Comparison of ENCODE assay signal across 9 mouse cellular contexts in genomic region chr2:80669868-80670666, GRCm38 (mm10). TPM values are rescaled to one million over a fixed set of nuclear protein-coding genes. Genes with fewer than 3 reads are reported as not detected.
DNase-seq lines count a peak whose midpoint lies in the region; ATAC-seq and TF ChIP-seq lines count a peak whose summit lies in the region.
"Had no signal": no experiment of that assay in that cellular context is flagged by ENCODE, and none has a peak within 500 bp of the region (broad histone marks: within the 10 kb centered on the region; RNA-seq: fewer than 3 reads in every experiment).

No protein-coding gene starts in this region.

- no peak overlapping the region for H3K4me2 ChIP-seq in CH12.LX (ENCODE audit: insufficient read depth, low read depth, poor library complexity, severe bottlenecking)
- no peak overlapping the region for H3K4me2 ChIP-seq in liver, embryonic 14.5 days (ENCODE audit: low read depth)
- H3K4me2 ChIP-seq: heart, embryonic 15.5 days; liver, embryonic 15.5 days had no signal

- no peak for TF ChIP-seq EP300 in CH12.LX (IDR thresholded peaks at IDR 0.05; ENCODE audit: low read length)
- no peak for TF ChIP-seq EP300 in liver, embryonic 14.5 days (IDR thresholded peaks at IDR 0.05; ENCODE audit: low read depth)

- dilution Hi-C loops in CH12.LX (cut with MboI; ENCODE audit: extremely low pct_ligation_motif_present, extremely low pct_unique_long_range_greater_than_20kb, low sequenced_read_pairs) = no loop called here

- H3K9me3 ChIP-seq in CH12.LX (replicated peaks; ENCODE audit: low read length) = no peaks in the 10 kb centered on the region
- H3K9me3 ChIP-seq in liver, embryonic 14.5 days (ENCODE audit: control insufficient read depth, low read length) = no peaks in the 10 kb centered on the region
- H3K9me3 ChIP-seq: heart, embryonic 15.5 days; liver, embryonic 15.5 days had no signal

- H3K27me3 ChIP-seq in CH12.LX (replicated peaks) = no peaks in the 10 kb centered on the region
- H3K27me3 ChIP-seq in liver, embryonic 14.5 days (ENCODE audit: control insufficient read depth, insufficient read depth, low read length) = no peaks in the 10 kb centered on the region
- H3K27me3 ChIP-seq: heart, embryonic 15.5 days; liver, embryonic 15.5 days had no signal

- in situ Hi-C loops in CH12.LX (cut with MboI; ENCODE audit: low pct_ligation_motif_present, low pct_unique_long_range_greater_than_20kb, low sequenced_read_pairs) = no loop called here

- no peak overlapping the region for H3K27ac ChIP-seq in layer of hippocampus, adult 2 months
- H3K27ac ChIP-seq in CH12.LX (ENCODE audit: insufficient read depth, low read depth) = no peak overlapping the region
- H3K27ac ChIP-seq in liver, embryonic 14.5 days = no peak overlapping the region
- H3K27ac ChIP-seq: heart, embryonic 15.5 days; liver, embryonic 15.5 days had no signal

- no peak overlapping the region for H3K4me3 ChIP-seq in layer of hippocampus, adult 2 months
- H3K4me3 ChIP-seq in CH12.LX (replicated peaks in 1 of 3; ENCODE audit: low read depth in 2 of 3, low read length in 2 of 3, poor library complexity in 1 of 3) = no peak overlapping the region
- no peak overlapping the region for H3K4me3 ChIP-seq in liver, embryonic 14.5 days (ENCODE audit: insufficient read depth in 1 of 2, low read depth in 2 of 2, low read length in 2 of 2)
- H3K4me3 ChIP-seq: heart, embryonic 15.5 days; liver, embryonic 15.5 days had no signal

- TF ChIP-seq POLR2A in CH12.LX (IDR thresholded peaks at IDR 0.05; ENCODE audit: low read depth, low read length) = no peak

- peak; percentile 38 for TF ChIP-seq RAD21 in CH12.LX (IDR thresholded peaks at IDR 0.05; ENCODE audit: low read depth, low read length)

- H3K9ac ChIP-seq in CH12.LX (ENCODE audit: insufficient read depth, low read depth) = no peak overlapping the region
- H3K9ac ChIP-seq in liver, embryonic 14.5 days (replicated peaks) = no peak overlapping the region
- H3K9ac ChIP-seq: heart, embryonic 15.5 days; liver, embryonic 15.5 days had no signal

- no peak for ATAC-seq in liver, embryonic 14.5 days (ENCODE audit: insufficient read depth)

- no peaks in the 10 kb centered on the region for H3K79me2 ChIP-seq in CH12.LX (replicated peaks; ENCODE audit: control insufficient read depth, extremely low read depth, insufficient read depth, poor library complexity, severe bottlenecking)

- no peak for DNase-seq in layer of hippocampus, adult 2 months (ENCODE audit: low spot score in 2 of 2)
- no peak for DNase-seq in layer of hippocampus, adult 18-20 months (ENCODE audit: low spot score in 2 of 2)
- no peak for DNase-seq in CH12.LX (ENCODE audit: extremely low read depth)
- peak; percentile 56 for DNase-seq in NIH3T3 (ENCODE audit: low read depth)
- no peak for DNase-seq in liver, embryonic 14.5 days (ENCODE audit: low read depth in 3 of 3, low spot score in 3 of 3)
- no peak for DNase-seq in adrenal gland, postnatal 25 days
- DNase-seq in layer of hippocampus, adult 8-10 months (ENCODE audit: low spot score in 2 of 2) = no peak

- TF ChIP-seq CTCF in layer of hippocampus, adult 2 months (conservative IDR thresholded peaks at IDR 0.05) = peak; percentile 66
- TF ChIP-seq CTCF in CH12.LX (conservative IDR thresholded peaks at IDR 0.05 in 1 of 2, IDR thresholded peaks at IDR 0.05 in 1 of 2; ENCODE audit: low read depth in 2 of 2, low read length in 2 of 2) = peak in 1 of 2 experiments; percentile 55; a peak in 2 of 4 replicates
- peak; percentile 46 for TF ChIP-seq CTCF in liver, embryonic 14.5 days (IDR thresholded peaks at IDR 0.05; ENCODE audit: low read depth)

- H3K4me1 ChIP-seq in CH12.LX (ENCODE audit: control insufficient read depth in 1 of 2, insufficient read depth in 2 of 2) = peaks cover 0 to 3% of the 10 kb centered on the region in 2 experiments; a peak in 1 of 4 replicates
- no peaks in the 10 kb centered on the region for H3K4me1 ChIP-seq in liver, embryonic 14.5 days (replicated peaks; ENCODE audit: control insufficient read depth in 2 of 2, insufficient read depth in 2 of 2, low read length in 1 of 2)
- H3K4me1 ChIP-seq: heart, embryonic 15.5 days; liver, embryonic 15.5 days had no signal

- 77% methylated on average over 11 of the region's 11 CpGs for WGBS in liver, embryonic 14.5 days (ENCODE audit: insufficient replicate concordance)

- H3K36me3 ChIP-seq in CH12.LX (replicated peaks in 1 of 2; ENCODE audit: control insufficient read depth in 1 of 2, insufficient read depth in 1 of 2, low read length in 1 of 2) = peaks cover 4 to 34% of the 10 kb centered on the region in 2 experiments
- peaks cover 2% of the 10 kb centered on the region; the same call in 1 of the 2 replicates for H3K36me3 ChIP-seq in liver, embryonic 14.5 days (replicated peaks; ENCODE audit: control insufficient read depth, insufficient read depth, low read depth)
- H3K36me3 ChIP-seq: heart, embryonic 15.5 days had no signal

TF ChIP-seq in CH12.LX, 34 proteins besides CTCF, POLR2A, EP300 and RAD21:
- TF ChIP-seq SMC3 (IDR thresholded peaks at IDR 0.05; ENCODE audit: low read depth, low read length) (peak; percentile 22; the same call in 1 of the 2 replicates), ZKSCAN1 (IDR thresholded peaks at IDR 0.05; ENCODE audit: borderline replicate concordance, low read depth, low read length) (no peak)

RNA-seq across cellular contexts. Expression of gene Nup35, which starts 53.0 kb away (rescaled TPM):
- total RNA-seq in layer of hippocampus, adult 2 months (2021) = 10 to 100 TPM; 16.5 to 18.8 TPM
- total RNA-seq in layer of hippocampus, adult 18-20 months (2021) = 10 to 100 TPM; 16.1 to 18.2 TPM
- 37.9 and 51.0 TPM in 2 replicates for total RNA-seq in CH12.LX (2012; rRNA removed)
- total RNA-seq in CH12.LX (2014; rRNA removed) = 134 and 161 TPM in 2 replicates
- 49.0 and 53.2 TPM in 2 replicates for polyA plus RNA-seq in CH12.LX (2012; ENCODE audit: insufficient read length, low read depth)
- polyA plus RNA-seq in liver, embryonic 14.5 days (2012; rRNA removed) = 17.9 and 25.3 TPM in 2 replicates
- 31.9 TPM in 2 replicates for polyA plus RNA-seq in liver, embryonic 14.5 days (2014; fragmentation: Nextera tagmentation; extraction: Ambion mirVana)
- 29.6 and 31.8 TPM in 2 replicates for total RNA-seq in adrenal gland, postnatal 25 days (2021)
- 10 to 100 TPM; 15.0 to 22.8 (median 19.2) TPM for total RNA-seq in layer of hippocampus, adult 8-10 months (2022)

RNA-seq across cellular contexts. Expression of gene Dusp19, which starts 53.2 kb away (rescaled TPM):
- 10 to 100 TPM; 27.9 to 28.4 TPM for total RNA-seq in layer of hippocampus, adult 2 months (2021)
- 10 to 100 TPM; 27.5 to 29.0 TPM for total RNA-seq in layer of hippocampus, adult 18-20 months (2021)
- total RNA-seq in CH12.LX (2012; rRNA removed) (19.0 TPM in 2 replicates), CH12.LX (2014; rRNA removed) (27.3 and 29.8 TPM in 2 replicates)
- polyA plus RNA-seq in CH12.LX (2012; ENCODE audit: insufficient read length, low read depth) = 22.7 and 23.1 TPM in 2 replicates
- 2.2 and 3.5 TPM in 2 replicates for polyA plus RNA-seq in liver, embryonic 14.5 days (2012; rRNA removed)
- 6.1 and 6.3 TPM in 2 replicates for polyA plus RNA-seq in liver, embryonic 14.5 days (2014; fragmentation: Nextera tagmentation; extraction: Ambion mirVana)
- total RNA-seq in adrenal gland, postnatal 25 days (2021) = 19.9 and 24.0 TPM in 2 replicates
- total RNA-seq in layer of hippocampus, adult 8-10 months (2022) = 10 to 100 TPM; 23.2 to 30.7 (median 26.7) TPM
